Mouse (Mus musculus): ENCODE measurements around the gene Olfr317. TPM values are rescaled to one million over a fixed set of nuclear protein-coding genes. Genes with fewer than 3 reads are reported as not detected.
"Not testable (repeated sequence)": the region's sequence is repeated elsewhere in the genome, so short reads cannot be mapped to it uniquely, and the experiment has no call there.

The Olfr317 gene
- 0.09 TPM in 1 of 2 replicates, not detected in the other for polyA plus RNA-seq (2015; fragmentation: Nextera tagmentation; extraction: Ambion mirVana)

DNA sequence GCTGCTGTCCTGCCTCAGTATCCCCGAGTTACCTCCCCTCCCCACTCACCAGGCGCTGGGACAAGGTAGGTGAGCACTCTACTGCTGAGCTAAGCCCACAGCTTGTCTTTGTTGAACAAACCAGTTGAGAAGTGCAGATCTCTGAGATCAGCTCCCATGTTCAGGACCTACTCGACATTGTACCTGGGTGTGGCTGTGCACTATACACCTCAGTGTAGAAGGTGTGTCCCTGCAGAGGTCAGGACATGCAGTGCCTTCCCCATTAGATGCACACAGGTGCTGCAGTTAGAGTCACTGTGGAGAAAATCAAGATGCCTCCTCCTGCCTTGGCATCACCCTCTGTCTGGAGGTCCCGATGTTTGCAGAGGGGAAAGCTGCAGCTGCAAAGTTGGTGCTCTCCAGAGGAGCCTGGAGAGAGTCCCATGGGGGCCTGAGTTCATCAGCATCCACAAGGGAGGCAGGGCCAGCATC lies at the start of gene Olfr317:
Olfr317 (minus strand) TSS at position 421 of the 471 bp plus-strand sequence.
- Histone ChIP-seq H3K9me3 (replicated peaks) (0 out of 2 replicates have a peak, but pooled peaks cover 2% of the 10 kb centered on the region), H3K27me3 (no peaks in the 10 kb centered on the region), H3K36me3 (ENCODE audit: poor library complexity, severe bottlenecking) (no peaks in the 10 kb centered on the region), H3K4me2 (no peak within 1 kb of the TSS), H3K4me3 (no peak within 1 kb of the TSS), H3K9ac (no peak within 1 kb of the TSS), H3K4me1 (no peaks in the 10 kb centered on the region), H3K27ac (no peak within 1 kb of the TSS)
- 83% methylated on average over 4 of the region's 4 CpGs for WGBS
- no peak for ATAC-seq

DNA sequence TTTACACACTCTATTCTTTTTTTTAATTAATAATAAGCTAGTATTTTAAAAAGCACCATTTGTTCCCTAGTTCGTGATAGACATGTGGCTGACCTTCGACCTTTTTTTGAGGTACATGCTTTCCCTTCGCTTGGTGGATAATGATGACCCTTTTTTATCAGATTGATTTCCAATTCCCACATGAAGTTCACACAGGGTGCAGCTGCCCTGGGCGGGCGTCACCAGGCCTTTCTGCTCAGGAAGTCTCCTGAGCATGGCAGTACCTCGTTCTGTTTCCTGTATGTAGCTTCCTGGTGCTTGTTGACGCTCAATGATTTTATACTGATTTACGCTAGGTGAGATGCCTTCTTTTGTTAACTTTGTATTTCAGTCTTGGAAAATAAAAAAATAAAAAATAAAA lies 49.3 kb upstream of the Olfr317 start:
- H3K27ac ChIP-seq, result no peak overlapping the region
- no peaks in the 10 kb centered on the region for H3K9me3 ChIP-seq (replicated peaks)
- H3K4me1 ChIP-seq, result peaks cover 5% of the 10 kb centered on the region
- no peaks in the 10 kb centered on the region for H3K27me3 ChIP-seq
- no peak for ATAC-seq
- no peak overlapping the region for H3K4me3 ChIP-seq
- H3K36me3 ChIP-seq (ENCODE audit: poor library complexity, severe bottlenecking), result no peaks in the 10 kb centered on the region
- 84% methylated on average over 8 of the region's 8 CpGs for WGBS
- H3K9ac ChIP-seq, result no peak overlapping the region
- H3K4me2 ChIP-seq, result no peak overlapping the region

DNA sequence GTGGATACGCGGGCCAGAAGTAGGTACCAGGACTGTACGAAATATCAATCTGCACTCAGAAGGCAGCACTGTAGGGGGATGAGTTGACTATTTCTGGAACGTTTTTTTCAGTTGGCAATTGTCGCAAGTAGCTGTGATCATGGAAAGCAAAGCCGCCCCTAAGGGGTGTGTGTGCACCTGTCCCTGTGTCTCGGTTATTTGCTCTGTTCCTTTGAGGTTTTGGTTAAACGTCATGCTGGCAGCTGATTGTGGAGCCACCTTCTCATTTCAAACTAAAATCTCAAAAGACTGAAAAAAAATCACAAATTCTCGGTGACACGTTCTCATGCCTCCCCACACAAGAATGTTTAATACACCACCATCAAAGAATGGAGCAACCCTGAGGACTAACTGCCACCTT lies 48.6 kb upstream of the Olfr317 start:
- Histone ChIP-seq H3K9me3 (replicated peaks) (no peaks in the 10 kb centered on the region), H3K4me3 (no peak overlapping the region), H3K4me2 (no peak overlapping the region), H3K36me3 (ENCODE audit: poor library complexity, severe bottlenecking) (no peaks in the 10 kb centered on the region), H3K9ac (no peak overlapping the region), H3K27me3 (no peaks in the 10 kb centered on the region), H3K4me1 (peaks cover 5% of the 10 kb centered on the region), H3K27ac (no peak overlapping the region)
- ATAC-seq, result no peak
- 93% methylated on average over 10 of the region's 10 CpGs for WGBS

DNA sequence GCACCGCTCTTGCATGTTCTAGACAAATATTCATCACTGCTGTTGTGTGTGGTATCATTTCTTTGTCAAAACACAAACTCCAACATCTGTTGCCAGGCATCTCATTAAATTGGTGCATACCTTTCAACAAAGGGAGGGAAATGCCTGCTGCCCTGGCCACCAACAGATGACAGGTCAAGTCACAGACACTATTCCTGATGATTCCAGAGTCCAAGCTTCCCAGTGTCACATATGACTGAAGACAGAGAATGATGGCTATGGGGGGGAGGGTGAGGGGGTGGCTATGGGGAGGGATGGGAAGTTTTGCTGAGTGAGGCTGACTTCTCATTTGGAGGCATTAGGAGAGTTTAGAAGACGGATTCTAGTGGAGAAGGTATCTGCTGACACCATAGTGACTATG lies 45.2 kb upstream of the Olfr317 start:
- no peak overlapping the region for H3K27ac ChIP-seq
- 79% methylated on average over 2 of the region's 2 CpGs for WGBS

GRCm38 (mm10) chr11:58782480-58783089 lies 43.6 kb upstream of the Olfr317 start, which contains the start of gene Olfr314:
Olfr314 (plus strand) TSS chr11:58782952.
- 79% methylated on average over 6 of the region's 6 CpGs for WGBS
- no peak for ATAC-seq
- no peak within 1 kb of the TSS for H3K9ac ChIP-seq

More for the DNA sequence above, 45.2 kb upstream of the Olfr317 start:
- Histone ChIP-seq H3K4me1 (peaks cover under 1% of the 10 kb centered on the region), H3K9me3 (replicated peaks) (no peaks in the 10 kb centered on the region), H3K4me3 (no peak overlapping the region), H3K9ac (no peak overlapping the region), H3K27me3 (no peaks in the 10 kb centered on the region), H3K36me3 (ENCODE audit: poor library complexity, severe bottlenecking) (no peaks in the 10 kb centered on the region), H3K4me2 (no peak overlapping the region)
- ATAC-seq, result no peak

DNA sequence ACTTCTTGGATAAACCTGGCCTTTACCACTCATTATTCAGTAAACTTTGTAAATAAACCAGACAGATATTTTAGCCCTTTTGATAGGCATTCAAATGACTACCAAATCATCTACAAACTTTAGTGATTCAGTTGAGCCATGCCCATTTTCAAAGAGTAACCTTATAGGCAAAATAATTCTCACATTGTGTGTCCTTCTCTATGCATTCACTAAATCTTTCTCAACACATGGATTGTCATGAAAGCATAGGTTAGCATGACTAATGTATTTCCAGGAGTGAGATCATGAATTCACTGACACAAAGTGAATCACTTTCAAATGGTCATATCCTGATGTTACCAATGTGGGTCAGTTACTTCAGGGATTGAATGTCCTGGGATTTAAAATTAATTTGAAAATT lies 33.9 kb upstream of the Olfr317 start, which contains the start of gene Olfr315:
Olfr315 (plus strand) TSS at position 301 of the 400 bp plus-strand sequence.
- Histone ChIP-seq H3K27ac (no peak within 1 kb of the TSS), H3K4me2 (no peak within 1 kb of the TSS), H3K27me3 (no peaks in the 10 kb centered on the region), H3K36me3 (ENCODE audit: poor library complexity, severe bottlenecking) (no peaks in the 10 kb centered on the region), H3K4me1 (no peaks in the 10 kb centered on the region), H3K9me3 (replicated peaks) (no peaks in the 10 kb centered on the region), H3K4me3 (no peak within 1 kb of the TSS), H3K9ac (no peak within 1 kb of the TSS)
- ATAC-seq, result no peak

More at GRCm38 (mm10) chr11:58782480-58783089, 43.6 kb upstream of the Olfr317 start, which contains the start of gene Olfr314:
- no peaks in the 10 kb centered on the region for H3K27me3 ChIP-seq
- no peaks in the 10 kb centered on the region for H3K4me1 ChIP-seq
- H3K4me2 ChIP-seq, result no peak within 1 kb of the TSS
- H3K36me3 ChIP-seq (ENCODE audit: poor library complexity, severe bottlenecking), result no peaks in the 10 kb centered on the region
- H3K9me3 ChIP-seq (replicated peaks), result no peaks in the 10 kb centered on the region
- no peak within 1 kb of the TSS for H3K27ac ChIP-seq
- no peak within 1 kb of the TSS for H3K4me3 ChIP-seq

- no peaks in the 10 kb centered on the region for H3K27me3 ChIP-seq
- no peaks in the 10 kb centered on the region for H3K4me1 ChIP-seq
- no peak within 1 kb of the TSS for H3K4me3 ChIP-seq
- no peaks in the 10 kb centered on the region for H3K36me3 ChIP-seq (ENCODE audit: poor library complexity, severe bottlenecking)
- no peaks in the 10 kb centered on the region for H3K9me3 ChIP-seq (replicated peaks)
- H3K27ac ChIP-seq, result no peak within 1 kb of the TSS
- no peak within 1 kb of the TSS for H3K9ac ChIP-seq
- no peak within 1 kb of the TSS for H3K4me2 ChIP-seq
- no peak for ATAC-seq
- 94% methylated on average over 2 of the region's 2 CpGs for WGBS
These were observed 13.4 kb upstream of the Olfr317 start, which contains the start of gene Olfr316 for GRCm38 (mm10) chr11:58752434-58752833. Olfr316 (plus strand) TSS chr11:58752734.

DNA sequence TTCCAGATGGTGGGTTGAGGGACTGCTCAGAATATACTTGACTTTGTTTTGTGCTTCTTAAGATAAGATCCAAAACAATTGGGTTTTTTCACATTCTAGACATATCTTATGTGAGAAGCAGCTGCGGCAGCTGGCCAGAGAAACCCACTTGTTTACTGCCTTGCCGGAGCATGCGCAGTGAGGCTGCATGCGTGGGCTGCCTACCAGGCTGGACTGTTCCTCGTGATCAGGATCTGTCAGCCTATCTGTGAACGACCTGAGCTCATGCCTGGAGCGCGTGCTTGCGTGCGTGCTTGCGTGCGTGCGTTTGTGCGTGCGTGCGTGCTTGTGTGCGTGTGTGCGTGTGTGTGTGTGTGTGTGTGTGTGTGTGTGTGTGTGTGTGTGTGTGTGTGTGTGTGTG lies 12.1 kb upstream of the Olfr317 start:
- not testable (repeated sequence) for H3K36me3 ChIP-seq (ENCODE audit: poor library complexity, severe bottlenecking); H3K4me1 ChIP-seq; ATAC-seq; H3K4me2 ChIP-seq; H3K27me3 ChIP-seq; H3K9ac ChIP-seq; H3K4me3 ChIP-seq; H3K27ac ChIP-seq; H3K9me3 ChIP-seq (replicated peaks)
- WGBS, result 80% methylated on average over 18 of the region's 18 CpGs

- Histone ChIP-seq H3K4me3 (no peak overlapping the region), H3K9me3 (replicated peaks) (no peaks in the 10 kb centered on the region), H3K4me2 (no peak overlapping the region), H3K9ac (no peak overlapping the region), H3K36me3 (ENCODE audit: poor library complexity, severe bottlenecking) (no peaks in the 10 kb centered on the region), H3K27me3 (no peaks in the 10 kb centered on the region), H3K27ac (no peak overlapping the region), H3K4me1 (no peaks in the 10 kb centered on the region)
- 57% methylated on average over 3 of the region's 3 CpGs for WGBS
- ATAC-seq, result no peak
These were observed 5.6 kb downstream of the Olfr317 start for GRCm38 (mm10) chr11:58733372-58733771.

GRCm38 (mm10) chr11:58727896-58728650 lies 10.9 kb downstream of the Olfr317 start:
- WGBS, result 78% methylated on average over 6 of the region's 6 CpGs

GRCm38 (mm10) chr11:58723914-58724313 lies 15.1 kb downstream of the Olfr317 start, which contains the start of gene Olfr318:
Olfr318 (minus strand) TSS chr11:58724014.
- no peak within 1 kb of the TSS for H3K4me2 ChIP-seq
- no peak for ATAC-seq
- H3K4me3 ChIP-seq, result no peak within 1 kb of the TSS
- H3K4me1 ChIP-seq, result no peaks in the 10 kb centered on the region
- H3K9me3 ChIP-seq (replicated peaks), result no peaks in the 10 kb centered on the region
- H3K27ac ChIP-seq, result no peak within 1 kb of the TSS
- H3K27me3 ChIP-seq, result no peaks in the 10 kb centered on the region
- no peak within 1 kb of the TSS for H3K9ac ChIP-seq
- H3K36me3 ChIP-seq (ENCODE audit: poor library complexity, severe bottlenecking), result no peaks in the 10 kb centered on the region

More at GRCm38 (mm10) chr11:58727896-58728650, 10.9 kb downstream of the Olfr317 start:
- not testable (repeated sequence) for ATAC-seq; H3K27me3 ChIP-seq; H3K9ac ChIP-seq; H3K4me2 ChIP-seq; H3K4me1 ChIP-seq; H3K9me3 ChIP-seq (replicated peaks); H3K4me3 ChIP-seq; H3K36me3 ChIP-seq (ENCODE audit: poor library complexity, severe bottlenecking); H3K27ac ChIP-seq

DNA sequence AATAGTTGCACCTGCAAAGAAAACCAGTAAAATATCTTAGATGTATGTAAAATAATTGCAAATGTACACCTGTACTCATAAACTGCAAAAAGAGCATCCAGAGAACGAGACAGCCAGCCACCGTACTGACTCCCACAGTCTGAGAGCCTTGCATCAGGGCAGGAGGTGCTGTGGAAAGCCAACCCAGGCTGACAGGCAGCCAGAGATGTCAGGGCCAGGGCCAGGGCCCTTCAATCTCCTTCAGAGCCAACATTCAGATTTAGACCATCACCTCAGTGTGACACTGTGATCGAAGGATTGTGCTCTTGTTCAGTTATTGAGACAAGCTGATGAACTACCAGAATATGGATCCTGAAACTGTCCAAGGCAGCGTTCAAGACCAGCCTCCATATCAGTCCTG lies 19.3 kb downstream of the Olfr317 start:
- H3K4me3 ChIP-seq, result no peak overlapping the region
- no peaks in the 10 kb centered on the region for H3K9me3 ChIP-seq (replicated peaks)
- H3K36me3 ChIP-seq (ENCODE audit: poor library complexity, severe bottlenecking), result no peaks in the 10 kb centered on the region
- no peak overlapping the region for H3K27ac ChIP-seq
- no peak overlapping the region for H3K4me2 ChIP-seq
- H3K4me1 ChIP-seq, result no peaks in the 10 kb centered on the region
- ATAC-seq, result no peak
- no peak overlapping the region for H3K9ac ChIP-seq
- no peaks in the 10 kb centered on the region for H3K27me3 ChIP-seq
- WGBS, result 90% methylated on average over 4 of the region's 4 CpGs
